Mouse (Mus musculus) spleen, adult 18-20 months (tissue): ENCODE measurements around the gene Adam12.

Experiments used
- DNase-seq, 2 experiments: peaks; one replicate each; pipeline ENCODE4 v3.0.0; 2022; ENCODE audit warnings: mixed read lengths in 2 of 2

Adam12 gene

DNA sequence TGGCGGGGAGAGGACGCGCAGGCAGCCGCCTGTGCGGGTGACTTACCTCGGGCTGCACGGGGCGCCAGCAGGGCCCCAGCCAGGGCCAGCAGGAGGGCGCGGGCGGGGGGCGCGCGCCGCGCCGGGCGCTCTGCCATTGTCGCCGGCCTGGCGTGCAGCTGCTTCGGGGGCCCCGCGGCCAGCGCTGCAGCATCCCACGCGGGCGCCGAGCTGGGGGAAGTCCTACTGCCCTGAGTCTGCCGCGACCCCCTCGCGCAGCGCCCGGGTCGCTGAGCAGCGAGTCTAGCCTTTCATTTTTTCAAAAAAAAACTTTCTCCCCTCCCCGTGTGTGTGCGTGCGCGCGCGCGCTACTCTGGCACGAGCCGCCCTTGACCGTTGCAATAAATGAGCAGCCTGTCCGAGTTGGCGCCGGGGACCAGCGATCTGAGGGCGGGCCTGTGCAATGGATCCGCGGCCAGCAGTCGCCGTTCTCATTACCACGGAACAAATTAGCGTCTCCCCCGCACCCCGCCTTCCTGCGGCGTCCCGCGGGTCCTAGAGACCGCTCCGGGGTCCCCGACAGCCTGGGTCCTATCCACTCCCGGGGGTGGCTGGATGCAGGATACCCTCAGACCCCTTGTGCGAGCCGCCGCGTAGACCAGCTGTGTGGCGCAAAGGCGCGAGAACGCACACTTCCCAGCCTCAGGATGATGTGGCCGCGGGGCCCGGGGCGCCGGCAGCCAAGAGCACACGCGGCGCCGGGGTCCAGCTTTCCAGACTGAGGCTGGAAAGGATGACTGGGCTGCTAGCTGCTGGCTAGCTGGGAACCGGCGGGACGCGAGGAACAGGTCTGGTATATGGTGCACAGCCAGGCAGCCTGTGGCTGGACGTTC lies 7.0 kb downstream of the Adam12 start:
- peak in 1 of 2 experiments; percentile 9 for DNase-seq

- no peak for DNase-seq
Measured at GRCm38 (mm10) chr7:134224421-134224740, 7.6 kb downstream of the Adam12 start.

DNA sequence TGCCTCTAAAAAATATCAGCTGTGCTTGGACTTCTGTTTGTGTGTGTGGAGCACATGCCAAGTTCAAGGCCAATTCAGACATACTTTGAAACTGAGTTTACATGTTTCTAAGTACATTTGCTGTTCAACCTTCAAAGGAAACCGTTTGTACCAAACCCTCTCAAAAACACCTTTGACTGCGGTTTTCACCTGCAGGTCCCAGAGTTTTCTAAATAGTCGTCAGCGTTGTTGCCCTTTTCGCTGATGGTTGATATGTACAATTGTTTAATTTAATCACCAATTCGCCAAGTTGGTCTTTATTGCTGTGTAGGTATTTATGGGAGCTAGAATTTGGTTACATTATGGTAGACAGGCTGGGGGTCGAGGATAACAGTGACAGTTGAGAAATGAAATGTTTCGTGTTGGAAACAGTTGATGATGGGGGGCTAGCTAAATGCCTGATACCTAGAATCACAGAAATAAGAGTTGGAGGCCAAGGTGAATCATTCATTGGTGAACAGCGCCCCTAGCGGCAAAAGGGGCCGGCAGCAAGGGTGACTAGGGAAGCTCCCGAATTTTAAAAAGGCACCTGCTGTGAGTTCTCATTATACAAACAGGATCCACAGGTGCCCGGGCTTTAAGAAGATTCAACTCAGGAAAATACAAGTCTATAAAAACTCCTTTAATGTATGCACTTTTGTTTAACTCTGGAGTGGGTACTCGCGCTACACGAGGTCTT lies 8.3 kb downstream of the Adam12 start:
- peak in 1 of 2 experiments; percentile 31 for DNase-seq

DNA sequence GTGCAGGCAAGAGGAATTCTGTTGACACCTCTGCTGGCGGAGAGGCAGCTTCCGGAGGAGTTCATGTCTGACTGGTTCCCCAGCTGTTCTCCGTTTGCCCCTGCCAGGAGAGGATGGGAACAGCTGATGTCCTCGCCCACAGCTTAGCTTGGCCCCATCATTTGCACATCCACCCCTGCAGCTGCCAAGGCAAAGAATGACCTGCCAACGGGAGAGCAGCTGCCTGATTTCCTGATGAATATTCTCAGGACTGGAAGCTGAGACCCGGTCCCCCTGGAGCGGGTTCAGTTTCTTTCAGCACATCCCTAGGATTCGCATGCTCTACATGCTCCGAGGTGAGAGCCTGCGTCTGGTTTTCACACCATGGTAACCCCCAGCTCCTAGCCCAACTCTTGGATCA lies 24.0 kb downstream of the Adam12 start:
- no peak for DNase-seq

- DNase-seq, result no peak
Measured at GRCm38 (mm10) chr7:134193089-134193488, 38.9 kb downstream of the Adam12 start.

DNA sequence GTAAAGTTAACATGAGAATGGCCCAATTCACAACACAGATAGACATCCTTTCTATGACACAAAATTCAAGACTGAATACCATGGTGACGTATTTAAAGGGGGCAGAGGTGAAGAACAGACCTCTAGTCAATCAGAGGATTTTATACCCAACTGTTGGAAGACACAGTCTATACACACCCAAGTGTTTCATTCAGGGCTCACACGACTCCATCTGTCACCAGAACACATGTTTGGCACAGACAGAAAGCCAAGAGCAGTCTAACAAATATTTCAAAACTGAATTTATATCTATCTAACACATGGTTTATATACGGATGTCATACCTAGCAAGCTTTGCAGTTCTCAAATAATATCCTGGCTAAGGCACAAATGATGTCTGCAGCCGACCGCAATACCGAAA lies 41.8 kb downstream of the Adam12 start:
- DNase-seq, result no peak

- no peak for DNase-seq
Measured at GRCm38 (mm10) chr7:134188565-134188964, 43.4 kb downstream of the Adam12 start.

DNA sequence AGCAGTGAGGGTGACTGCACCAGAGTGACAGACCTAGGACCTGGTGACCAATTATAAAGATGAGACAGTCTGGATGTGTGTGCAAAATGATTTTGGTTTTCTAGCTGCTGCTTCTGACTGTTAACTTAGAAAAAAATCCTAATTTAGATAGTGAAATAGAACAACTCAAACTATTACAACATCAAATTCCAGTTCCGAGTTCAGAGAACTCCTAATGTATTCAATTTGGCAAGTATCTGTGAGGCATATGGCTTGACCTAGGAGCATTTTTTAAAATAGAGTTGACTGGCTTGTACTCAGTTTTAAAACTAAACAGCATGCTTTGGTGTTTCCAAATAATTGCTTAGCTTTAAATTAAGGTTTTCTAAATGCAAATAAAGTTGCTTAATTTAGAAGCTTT lies 44.0 kb downstream of the Adam12 start:
- DNase-seq, result no peak

- DNase-seq, result no peak
Measured at GRCm38 (mm10) chr7:134186497-134186896, 45.4 kb downstream of the Adam12 start.

DNA sequence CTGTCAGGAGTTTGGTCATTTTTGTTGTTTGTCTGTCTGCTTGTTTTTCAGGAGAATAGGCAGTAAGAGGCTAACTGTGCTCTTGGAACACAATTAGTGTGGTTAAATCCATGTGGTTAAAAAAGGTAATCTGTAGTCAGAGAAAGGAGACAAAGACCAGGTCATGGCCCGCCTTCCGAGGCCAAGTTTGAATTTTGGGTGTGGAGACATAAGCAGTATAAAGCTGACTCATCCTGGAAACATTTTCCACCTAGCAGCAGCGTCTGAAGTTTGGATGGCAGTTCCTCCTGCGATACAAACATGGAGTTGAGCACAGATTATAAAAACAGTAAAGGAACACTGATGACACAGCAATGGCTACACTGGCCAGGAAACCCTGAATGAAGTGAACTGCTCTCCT lies 46.2 kb downstream of the Adam12 start:
- DNase-seq, result no peak

GRCm38 (mm10) chr7:134181717-134182116 lies 50.2 kb downstream of the Adam12 start:
- DNase-seq, result no peak

DNA sequence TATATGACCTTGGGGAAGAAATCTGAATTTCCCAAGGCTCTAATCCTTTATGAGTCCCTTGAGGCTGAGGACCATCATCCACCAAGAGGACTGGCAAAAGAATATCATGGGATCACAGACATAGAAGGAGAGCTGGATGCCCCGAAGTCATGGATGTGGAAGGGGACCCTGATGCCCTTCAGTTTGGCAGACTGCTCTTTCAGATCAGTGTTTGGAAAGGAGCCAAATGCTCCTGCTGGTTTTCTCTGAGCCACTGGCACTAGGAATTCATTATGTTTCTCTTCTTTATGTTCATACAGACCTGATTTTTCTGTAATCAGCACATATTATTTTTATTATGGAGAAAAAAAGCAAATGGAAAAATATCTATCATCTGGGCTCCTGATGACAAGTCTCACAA lies 50.9 kb downstream of the Adam12 start:
- DNase-seq, result no peak

- DNase-seq, result no peak
Measured at GRCm38 (mm10) chr7:134177051-134177450, 54.9 kb downstream of the Adam12 start.

DNA sequence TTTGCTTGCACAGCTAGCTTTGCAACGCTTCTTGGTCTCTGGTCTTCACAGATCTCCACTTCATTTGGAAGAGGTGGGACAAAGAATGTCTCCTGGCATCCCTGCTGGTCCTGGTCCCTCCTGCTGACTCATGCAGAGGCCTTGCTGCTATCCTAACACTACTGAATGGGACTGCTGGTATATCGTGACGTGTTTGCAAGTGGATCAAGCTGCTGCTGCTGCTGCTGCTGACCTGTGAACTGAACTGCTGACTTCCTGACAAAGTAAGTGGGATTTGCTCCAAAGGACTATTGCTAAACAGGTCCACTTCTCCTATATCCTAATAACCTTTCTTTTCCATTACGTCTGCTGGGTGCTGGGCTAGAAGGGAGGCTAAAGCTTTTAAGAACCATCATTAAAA lies 56.7 kb downstream of the Adam12 start:
- DNase-seq, result no peak

DNA sequence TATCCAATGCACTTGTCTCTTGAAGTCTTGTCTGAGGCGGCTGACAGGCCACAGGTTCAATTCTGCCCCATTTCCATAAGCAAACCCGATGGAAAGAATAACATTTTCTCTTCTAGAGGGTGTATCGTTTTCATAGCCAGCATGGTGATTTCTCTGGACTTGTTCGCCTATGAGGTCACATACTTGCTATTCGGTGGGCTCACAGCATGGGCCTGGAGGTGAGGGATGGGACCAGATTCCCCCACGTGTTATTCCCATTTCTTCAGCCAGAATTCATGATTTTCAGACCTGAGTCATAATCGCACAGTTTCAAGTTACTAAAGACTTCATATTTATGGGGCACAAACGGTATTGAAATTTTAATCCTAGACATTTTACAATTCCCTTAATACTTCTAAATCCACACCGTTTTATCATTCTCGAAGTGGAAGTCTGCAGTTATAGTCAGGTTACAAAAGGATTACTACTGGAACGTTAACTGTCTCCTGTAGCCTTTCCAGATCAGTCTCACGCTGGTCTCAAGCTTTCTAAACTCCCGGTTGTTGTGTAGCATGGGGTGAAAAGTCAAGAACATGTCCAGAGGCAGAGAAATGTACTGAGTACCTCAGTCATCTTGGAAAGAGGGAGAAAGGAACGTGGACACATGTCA lies 58.4 kb downstream of the Adam12 start:
- DNase-seq, result no peak

DNA sequence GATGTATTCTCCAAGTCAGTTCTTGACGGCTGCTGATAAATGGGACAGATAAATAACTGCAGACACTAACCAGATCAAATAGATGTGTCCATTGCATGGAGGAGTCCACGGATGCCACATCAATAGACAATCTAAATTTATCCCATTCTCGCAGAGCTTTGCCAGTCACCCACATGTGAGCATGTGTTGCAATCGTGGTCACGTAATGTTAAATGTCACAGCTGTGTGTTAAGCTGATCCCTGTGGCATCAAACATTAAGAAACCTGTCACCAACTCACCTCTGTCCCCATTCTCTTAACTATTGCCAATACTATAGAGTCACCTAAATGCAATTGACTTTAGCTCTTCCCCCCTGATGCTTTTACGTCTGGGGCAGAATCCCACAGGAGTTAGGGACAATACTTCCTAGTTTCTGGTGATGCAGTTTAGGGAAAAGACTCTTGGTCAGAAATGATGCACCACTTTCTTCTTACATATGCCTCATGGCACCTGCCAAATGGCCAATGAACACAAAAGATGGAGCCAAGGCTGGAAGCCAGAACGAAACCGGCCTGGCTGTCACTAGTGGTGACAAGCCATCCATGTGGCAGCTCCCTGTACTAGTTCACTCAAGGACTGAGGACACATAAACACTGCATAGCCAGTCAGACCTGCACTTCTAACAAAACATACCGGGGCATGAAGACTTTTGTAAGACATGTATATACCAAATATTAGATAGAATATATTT lies 61.6 kb downstream of the Adam12 start:
- DNase-seq, result no peak

- DNase-seq, result no peak
Measured at GRCm38 (mm10) chr7:134169780-134170179, 62.2 kb downstream of the Adam12 start.

DNA sequence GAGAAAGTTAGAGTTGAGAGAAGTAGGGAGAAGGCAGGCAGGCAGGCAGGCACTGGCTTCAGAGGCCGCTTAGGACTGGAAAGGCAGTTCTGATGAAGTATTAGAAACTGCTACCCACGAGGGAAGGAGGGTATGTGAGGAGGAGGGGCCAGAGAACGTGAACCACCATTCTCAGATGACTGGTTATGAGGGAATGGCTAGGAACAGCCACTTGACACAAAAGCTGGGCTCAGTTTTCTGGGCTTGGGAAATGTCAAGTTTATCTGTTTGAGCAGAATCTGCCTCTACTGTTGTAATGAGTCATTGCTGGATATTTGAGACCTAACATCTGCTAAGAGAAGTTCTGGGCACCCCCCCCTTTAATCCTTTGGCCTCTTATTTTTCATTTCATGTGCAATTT lies 64.4 kb downstream of the Adam12 start:
- no peak for DNase-seq

GRCm38 (mm10) chr7:134163751-134164150 lies 68.2 kb downstream of the Adam12 start:
- no peak for DNase-seq

- peak in 1 of 2 experiments; percentile 6 for DNase-seq
Measured at GRCm38 (mm10) chr7:134162886-134163285, 69.1 kb downstream of the Adam12 start.

DNA sequence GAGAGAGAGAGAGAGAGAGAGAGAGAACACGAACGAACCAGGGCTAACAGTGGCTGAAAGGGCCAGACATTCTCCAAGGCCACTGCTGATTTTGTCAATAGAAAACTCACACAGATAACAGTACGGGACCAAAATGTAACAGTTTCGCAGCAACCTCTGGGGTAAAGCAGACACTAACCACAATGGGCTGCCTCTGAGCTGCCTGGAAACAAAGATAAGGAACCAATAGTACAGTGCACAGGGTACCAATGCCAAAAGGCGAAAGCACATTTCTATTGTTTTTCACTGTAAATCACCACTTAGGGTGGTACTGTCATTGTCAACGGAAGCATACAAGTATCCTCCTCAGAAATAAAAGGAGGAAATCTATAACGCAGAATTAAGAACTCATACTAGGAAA lies 72.3 kb downstream of the Adam12 start:
- no peak for DNase-seq

DNA sequence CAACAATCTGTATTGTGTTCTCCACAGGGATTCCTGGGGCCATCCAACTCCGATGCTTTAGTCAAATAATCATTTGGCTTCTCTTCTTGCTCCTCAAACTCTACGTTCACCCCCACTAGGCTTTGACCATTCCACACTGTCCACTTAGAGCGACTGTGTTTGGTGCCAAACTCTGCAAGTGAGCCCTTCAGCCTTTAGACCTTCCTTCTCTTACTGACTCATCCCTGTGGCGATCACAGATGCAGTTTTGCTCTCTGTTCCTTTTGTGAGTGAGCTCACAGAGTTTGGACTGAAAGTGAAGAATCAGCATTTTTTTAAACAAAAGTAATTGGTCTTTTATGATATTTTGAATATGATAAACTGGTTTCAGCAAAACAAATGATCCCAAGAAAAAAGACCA lies 80.6 kb downstream of the Adam12 start:
- DNase-seq, result no peak

GRCm38 (mm10) chr7:134150305-134150704 lies 81.6 kb downstream of the Adam12 start:
- DNase-seq, result no peak
